Mouse (Mus musculus): ENCODE data around the gene Zfp667.
"Not testable (repeated sequence)": the region's sequence is repeated elsewhere in the genome, so short reads cannot be mapped to it uniquely, and the experiment has no call there.

Zfp667 gene

DNA sequence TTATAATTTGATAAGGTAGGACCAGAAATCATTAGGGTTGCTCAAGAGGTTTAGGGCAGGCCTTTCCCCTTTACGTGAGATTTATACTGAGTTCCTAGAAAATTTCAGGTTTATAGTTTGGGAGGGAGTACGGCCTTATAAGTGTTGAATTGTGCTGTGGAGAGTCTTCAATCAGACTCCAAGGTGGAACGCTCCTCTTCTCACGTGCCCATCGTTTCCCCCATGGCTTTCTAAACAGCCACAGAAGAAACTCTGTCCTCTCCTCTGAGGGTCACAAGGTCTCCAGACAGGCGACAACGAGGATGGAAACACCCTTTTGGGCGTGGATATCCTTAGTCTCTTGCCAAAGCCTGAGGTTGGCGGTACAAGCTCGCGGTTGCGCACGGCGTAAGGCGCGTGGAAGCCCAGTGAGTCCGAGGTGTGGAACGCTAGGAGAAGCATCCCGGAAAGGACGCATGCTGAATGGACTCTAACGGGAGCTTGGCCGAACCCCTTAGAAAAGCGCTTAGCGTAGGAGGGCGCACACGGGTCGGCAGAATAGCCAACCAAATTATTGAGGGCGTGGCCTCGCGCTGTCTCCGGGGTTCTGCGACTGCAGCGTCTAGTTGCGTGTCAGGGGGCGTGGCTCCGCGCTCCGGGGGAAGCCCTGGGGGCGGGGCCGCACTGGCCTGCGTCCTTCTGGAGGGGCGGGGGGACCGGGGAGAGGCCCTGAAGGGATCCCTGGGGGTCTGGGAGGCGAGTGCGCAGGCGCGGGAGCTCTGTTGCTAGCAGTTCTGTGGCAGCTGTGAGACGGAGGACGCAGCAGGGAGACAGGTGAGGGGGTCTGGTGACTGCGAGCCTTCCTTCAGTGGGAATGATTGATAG, at the start of gene Zfp667:
TSS of gene Zfp667 (plus strand) at position 738 of the 864 bp plus-strand sequence.
- peak; percentile 98 for DNase-seq (ENCODE audit: low spot score)

DNA sequence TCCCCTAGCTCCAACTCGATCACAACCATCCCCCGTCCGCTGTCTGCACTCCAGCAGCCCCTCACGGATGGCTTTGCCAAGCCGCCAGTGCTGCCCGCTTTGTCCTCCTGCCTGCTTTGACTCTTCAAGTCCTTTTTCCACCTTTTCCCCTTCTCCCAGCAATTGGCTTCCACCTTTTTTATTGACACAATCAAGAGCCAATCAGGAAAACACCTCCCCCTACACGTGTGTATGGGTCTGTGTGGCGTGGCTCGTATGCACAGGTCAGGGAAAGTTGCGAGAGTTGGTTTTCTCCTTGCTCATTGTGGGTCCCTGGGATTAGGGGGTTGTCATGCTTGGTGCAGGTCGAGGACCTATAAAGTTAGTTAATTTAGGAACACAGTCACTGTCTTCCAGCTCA, 46.6 kb upstream of the Zfp667 start:
- no peak for DNase-seq (ENCODE audit: low spot score)

DNA sequence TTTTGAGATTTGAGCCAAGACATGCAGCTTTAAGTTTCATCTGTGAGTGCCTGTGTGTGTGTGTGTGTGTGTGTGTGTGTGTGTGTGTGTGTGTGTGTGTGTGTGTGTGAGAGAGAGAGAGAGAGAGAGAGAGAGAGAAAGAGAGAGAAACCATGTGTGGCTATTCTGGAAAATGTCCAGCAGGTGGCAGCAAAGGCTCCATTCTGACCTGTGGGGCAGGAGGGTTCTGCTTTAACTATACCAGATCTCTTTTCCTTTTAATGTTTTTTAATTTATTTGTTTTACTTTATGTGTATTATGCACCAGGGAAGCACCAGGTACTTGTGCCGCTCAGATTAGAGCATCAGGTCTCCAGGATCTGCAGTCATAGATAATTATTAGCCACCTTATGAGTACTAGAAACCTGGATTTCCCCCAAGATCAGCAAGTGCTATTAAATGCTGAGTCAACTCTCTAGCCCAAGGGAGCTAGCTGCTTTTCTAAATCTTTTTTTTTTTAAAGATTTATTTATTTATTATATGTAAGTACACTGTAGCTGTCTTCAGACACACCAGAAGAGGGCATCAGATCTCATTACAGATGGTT, 45.4 kb upstream of the Zfp667 start:
- peak; percentile 66 for DNase-seq (ENCODE audit: low spot score)

DNA sequence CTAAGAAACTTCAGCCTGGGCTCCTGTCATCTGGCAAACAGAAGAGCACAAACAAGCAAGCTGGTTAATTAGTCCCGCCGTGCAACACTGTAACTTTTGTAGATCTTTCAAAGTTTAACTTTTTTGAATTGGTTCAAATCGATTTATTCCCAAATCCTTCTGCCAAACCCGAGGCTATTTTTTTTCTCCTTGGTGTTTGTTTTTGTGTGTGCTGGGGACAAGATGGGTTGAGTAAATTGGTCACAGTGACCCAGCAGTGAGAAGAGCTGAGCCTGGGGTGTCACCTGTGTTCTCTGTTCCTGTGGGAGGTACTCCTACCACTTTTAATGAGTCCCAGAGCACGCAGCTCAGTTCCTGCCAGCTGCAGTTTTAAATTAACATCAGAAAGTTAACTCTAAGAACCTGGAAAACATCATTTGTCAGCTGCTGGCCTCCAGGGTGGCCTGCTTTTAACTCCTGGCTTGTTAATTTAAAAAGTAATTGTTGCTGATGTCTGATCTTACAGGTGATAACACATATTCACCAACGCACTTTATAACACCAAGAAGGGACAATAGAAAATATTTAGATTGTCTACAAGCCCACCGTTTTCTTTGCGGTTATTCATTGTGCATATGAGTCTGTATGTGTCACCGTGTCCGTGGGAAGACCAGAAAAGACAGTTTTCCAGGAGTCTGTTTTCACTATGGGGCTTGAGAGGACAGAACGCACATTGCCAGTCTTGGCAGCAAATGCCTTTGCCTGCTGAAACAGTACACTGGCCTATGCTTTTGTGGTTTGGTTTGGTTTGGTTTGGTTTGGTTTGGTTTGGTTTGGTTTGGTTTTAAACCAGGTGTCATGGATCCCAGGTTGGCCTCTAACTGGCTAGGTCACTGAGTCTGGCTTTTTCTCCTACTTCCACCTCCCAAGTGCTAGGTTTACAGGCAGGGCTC, 41.8 kb upstream of the Zfp667 start:
- no peak for DNase-seq (ENCODE audit: low spot score)

DNA sequence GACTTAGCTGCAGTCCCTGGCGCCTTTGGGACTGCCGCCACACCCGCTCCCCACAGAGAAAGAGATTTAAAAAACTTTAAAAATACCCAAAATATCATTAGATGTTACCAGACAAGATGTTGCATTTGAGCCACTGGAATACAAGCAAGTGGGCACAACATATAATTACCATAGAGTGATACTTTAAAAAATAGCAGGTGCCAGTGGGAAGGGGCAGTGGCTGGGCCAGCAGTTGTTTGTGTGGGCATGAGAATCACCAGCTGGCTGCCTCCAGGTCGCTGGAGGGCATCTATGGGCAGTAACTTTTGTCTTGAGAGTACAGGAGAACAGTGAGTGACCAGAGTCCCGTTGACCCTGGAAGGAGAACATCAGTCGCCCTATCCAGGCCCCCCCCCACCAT, 34.0 kb upstream of the Zfp667 start, which contains the start of gene Epp13:
TSS of gene Epp13 (plus strand) at position 301 of the 400 bp plus-strand sequence.
- DNase-seq (ENCODE audit: low spot score), result no peak

DNA sequence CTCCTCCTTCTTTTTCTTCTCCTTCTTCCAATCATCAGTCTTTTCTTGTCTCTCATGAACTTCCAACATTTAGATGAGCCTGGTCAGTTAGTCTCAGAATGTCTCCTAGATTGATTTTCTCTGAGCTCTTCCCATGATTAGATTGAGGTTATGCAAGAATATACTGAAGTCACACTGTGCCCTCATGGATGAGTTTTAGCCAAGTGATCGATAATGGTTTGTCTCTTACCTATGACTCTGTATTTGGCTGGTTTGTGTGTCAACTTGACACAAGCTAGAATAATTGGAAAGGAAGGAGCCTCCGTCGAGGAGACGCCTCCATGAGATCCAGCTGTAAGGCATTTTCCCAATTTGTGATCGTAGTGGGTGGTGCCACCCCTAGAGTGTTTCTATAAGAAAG, 31.9 kb upstream of the Zfp667 start:
- DNase-seq (ENCODE audit: low spot score), result no peak

DNA sequence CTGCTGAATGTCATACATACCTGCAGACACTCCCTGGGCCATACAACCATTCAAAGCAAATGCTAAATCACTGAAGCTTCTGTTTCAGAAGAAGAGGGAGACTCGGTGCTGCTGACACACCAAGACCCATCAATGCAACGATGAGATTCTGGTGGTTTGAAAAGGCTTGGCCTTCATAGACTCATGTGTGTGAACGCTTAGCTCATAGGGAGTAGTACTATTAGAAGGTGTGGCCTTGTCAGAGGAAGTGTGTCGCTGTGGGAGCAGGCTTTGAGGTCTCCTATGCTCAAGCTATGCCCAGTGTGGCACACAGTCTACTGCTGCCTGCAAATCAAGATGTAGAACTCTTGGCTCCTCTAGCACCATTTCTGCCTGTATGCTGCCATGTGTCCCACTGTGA, 29.0 kb upstream of the Zfp667 start:
- no peak for DNase-seq (ENCODE audit: low spot score)

DNA sequence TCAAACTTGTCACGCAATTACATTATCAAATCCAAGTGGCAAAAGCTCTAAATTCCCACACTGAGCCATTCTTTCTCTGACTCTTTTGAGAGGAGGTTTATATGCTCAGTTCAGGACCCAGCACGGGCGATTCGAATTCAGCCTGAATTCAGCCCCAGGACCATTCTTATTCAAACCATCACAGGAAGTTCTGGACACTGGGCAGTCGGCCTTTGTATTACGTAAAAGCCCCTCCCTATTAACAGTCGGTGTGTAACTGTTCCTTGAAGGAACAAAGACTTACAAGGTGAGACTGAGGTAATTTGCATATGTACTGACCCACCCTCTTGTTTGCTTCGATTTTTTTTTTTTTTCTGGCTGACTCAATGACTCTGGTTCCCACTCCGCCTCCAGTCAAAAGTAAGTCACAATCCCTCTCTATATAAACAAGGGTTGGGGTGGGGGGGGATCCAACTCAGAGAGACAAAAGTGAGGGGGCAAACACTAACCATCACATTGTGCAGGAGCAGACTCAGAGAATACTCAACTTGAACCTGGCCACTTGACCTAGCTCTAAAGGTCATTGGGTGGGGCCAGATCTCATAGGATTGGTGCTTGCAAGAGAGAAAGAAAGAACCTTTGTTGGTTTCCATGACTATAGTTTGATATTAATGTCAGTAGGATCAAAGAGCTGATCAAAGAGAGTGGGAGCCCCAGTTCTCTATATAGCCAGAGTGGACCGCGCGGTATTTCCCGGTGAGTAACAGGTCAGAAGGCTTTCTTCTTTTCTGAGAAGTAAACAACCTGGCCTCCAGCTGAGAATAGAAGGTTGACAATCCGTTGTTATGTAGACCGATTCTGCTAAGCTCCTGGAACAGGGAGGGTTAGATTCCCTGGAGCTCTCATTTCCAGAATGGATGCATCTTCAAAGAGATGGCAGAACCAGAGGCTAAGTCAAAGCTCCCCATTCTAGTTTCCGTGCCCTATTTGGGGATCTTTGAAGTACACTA, 27.9 kb upstream of the Zfp667 start:
- DNase-seq (ENCODE audit: low spot score), result no peak

DNA sequence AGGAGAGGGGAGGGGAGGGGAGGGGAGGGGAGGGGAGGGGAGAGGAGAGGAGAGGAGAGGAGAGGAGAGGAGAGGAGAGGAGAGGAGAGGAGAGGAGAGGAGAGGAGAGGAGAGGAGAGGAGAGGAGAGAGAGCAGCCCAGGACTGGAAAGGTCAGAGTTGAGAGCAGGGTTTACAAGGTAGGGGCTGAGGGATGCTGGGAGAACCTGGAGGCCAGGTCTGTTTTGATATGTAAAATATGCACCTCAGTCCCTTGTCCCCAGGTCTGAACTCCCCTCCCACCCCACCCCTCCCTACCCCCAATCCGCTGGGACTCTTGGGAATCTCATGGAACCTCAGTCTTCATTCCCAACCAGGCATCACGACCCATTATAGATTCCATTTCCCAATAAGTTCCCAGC, 26.4 kb upstream of the Zfp667 start:
- not testable (repeated sequence) for DNase-seq (ENCODE audit: low spot score)

DNA sequence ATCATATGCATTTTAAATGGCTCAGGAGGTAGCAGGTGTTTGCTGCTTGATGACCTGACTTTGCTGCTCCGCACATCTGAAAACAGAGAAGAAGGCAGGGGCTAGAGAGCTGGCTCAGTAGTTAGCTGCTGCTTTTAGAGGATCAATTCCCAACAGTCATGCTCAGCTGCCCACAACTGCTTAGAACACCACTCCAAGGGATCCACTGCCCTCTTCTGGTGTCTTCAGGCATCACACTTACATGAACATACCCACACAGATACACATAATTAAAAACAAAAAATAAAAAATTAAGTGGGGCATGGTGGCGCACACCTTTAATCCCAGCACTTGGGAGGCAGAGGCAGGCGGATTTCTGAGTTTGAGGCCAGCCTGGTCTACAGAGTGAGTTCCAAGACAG, 24.3 kb upstream of the Zfp667 start:
- no peak for DNase-seq (ENCODE audit: low spot score)

DNA sequence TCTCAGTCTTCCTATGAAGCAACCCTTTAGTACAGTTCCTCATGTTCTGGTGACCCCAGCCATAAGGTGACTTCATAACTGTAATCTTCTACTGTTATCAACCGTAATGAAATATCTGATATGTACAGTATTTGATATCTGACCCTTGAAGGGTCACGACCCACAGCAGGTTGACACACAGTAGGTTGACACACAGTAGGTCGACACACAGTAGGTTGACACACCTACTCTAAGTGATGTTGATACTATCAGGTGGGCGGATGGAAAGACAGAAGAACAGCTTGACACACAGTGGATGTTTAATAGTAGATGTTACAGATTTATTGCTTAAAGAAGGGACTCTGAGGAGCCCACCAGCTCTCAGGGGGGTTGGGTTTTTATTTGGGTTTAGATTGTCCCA, 23.4 kb upstream of the Zfp667 start:
- DNase-seq (ENCODE audit: low spot score), result no peak

DNA sequence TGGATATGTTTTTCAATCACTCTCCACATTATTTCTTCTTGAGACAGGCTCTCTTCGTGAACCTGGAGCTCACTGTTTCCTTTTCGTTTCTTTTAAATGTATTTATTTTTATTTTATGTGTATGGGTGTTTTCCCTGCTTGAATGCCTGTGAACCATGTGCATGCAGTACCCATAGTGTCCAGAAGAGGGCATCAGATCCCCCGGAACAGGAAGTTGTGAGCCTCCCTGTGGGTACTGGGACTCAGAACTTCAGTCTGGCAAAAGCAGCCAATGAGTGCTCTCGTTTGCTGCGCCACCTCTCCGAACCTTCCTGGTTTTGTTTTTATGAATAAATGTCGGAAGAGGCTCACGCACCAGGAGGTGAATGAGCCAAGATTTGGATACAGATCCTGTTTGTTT, 20.7 kb upstream of the Zfp667 start:
- peak; percentile 35 for DNase-seq (ENCODE audit: low spot score)

DNA sequence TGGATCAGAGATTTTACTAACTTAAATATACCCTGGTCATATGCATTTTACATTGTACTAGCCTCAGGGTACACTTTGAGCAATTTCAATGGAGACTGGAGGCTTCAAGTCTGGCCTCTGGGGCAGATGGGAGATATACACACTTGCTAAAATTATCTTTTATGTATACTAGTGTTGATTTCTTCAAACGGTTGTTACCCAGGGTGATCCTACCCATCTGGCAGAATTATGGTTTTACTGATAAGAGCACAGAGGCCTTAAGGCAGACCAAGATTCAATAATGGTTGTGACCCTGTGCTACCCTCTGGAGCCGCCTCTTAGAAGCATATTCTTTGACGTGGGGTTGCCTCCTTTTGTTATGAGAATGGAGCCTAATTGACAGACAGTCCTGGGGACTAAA, 8.5 kb upstream of the Zfp667 start:
- no peak for DNase-seq (ENCODE audit: low spot score)

DNA sequence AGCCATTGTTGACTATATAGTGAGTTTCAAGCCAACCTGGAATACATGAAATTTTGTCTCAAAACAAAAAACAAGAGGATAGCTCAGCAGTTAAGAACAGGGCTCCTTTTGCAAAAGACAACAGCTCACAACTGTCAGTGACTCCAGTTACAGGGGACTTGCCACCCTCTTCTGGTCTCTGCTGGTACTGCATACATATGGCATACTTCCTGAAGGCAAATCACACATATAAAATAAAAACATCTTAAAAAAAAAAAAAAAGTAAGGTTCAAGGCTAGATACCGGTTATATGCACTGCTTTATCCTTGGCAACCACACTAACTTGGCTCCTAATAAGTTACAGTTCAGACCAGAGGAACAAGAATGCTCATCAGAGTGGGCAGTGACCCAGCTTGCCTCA, 3.6 kb upstream of the Zfp667 start:
- peak; percentile 86 for DNase-seq (ENCODE audit: low spot score)

DNA sequence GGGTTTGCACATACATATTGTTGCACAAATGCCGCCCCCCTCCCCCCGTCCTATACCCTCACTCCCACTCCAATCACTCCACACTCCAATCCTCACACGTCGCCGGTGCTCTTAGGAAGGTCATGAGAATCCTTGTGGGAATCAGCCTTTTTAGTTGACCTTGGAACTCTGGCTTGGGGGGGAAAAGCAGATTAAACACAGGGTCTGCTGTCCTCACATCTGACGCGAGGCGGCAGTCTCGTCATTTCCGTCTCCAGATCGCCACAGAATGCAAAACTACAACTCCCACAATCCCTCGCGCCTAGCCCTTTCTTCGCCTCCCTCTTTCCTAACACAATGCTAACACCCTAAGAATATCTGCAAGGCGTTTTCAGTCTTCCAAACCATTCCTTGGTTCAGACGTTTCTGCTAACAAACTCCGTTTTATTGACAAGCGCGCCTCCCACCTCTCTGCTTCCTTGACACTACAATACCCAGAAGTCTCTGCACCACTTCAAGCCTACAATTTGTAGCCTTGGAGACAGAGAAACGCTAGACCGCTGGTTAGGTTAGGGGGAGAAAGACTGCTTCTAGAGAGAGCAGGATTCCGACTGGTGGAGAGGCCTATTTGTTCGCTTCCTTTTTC, 2.8 kb upstream of the Zfp667 start:
- peak; percentile 94 for DNase-seq (ENCODE audit: low spot score)

DNA sequence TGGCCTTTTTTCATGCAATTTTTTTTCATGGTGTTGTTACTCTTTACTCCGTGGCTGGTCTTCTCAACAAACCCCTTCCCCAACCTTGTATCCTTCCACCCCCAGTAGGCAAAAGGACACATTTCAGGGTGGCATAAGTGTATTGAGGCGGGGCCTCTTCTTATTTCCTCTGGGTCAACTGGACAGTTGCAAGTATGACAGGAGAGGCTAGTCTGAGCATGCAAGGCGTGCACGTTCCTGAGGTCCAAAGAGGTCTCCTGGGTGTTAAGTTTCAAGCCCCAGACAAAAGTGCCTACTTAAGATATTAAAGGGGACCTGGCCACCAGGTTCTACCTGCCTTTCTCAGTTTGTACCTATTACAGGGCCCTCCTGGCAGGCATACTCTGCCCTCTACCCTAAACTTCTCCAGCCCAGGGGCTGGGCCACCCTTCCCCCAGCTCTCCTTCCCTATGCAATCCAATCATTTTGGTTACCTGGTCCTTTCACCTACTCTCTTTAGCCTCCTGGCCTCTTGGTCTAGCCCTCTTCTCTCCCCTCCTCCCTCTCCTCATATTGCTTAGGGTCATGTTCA, 1.9 kb upstream of the Zfp667 start:
- no peak for DNase-seq (ENCODE audit: low spot score)

DNA sequence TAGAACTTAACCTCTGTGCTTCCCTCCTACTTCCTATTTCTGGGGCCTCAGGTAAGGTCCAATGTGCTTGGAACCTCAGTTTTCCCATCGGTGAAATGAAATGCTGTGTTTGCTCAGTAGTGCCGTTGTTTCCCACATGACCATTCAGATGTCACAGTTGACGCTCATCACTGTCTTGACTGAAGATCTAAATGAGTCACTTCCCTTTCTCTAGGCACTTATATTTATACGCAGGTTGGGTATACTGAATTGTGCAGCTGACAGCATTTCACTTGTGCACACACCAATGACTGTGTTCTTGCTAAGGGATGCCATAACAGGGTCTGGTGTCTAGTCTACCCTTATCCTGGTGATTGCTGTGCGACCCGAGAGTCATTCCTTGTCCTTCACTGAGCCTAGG, 1.0 kb upstream of the Zfp667 start:
- DNase-seq (ENCODE audit: low spot score), result no peak

DNA sequence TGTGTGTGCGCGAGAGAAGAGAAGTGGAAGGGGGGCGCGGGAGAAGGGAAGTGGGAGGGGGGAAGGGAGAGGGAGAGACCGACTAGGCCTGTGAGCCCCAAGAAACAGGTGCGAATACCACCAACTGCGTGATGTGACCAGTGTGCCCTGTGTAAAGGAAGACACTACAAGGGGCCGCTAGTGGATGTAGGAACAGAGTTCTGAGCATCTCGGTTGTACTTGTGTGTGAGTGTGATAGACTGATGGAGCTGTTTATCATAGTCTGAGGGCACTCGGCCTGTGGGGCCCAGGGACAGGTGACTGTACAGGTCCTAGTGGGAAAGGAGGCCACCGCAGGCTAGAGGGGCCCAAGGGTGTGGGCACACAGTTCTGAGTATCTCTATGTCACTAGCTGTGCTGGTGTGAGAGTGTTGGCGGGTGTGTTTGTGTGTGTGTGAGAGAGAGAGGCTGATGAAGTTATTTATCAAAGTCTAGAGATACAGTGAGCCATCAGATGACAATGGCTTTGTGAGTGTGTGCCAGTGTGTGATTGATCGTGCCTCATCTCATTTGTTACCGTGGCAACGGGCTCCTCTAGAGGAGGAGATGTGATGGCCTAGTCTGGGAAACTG, 647 bp downstream of the Zfp667 start:
- peak; percentile 65 for DNase-seq (ENCODE audit: low spot score)

DNA sequence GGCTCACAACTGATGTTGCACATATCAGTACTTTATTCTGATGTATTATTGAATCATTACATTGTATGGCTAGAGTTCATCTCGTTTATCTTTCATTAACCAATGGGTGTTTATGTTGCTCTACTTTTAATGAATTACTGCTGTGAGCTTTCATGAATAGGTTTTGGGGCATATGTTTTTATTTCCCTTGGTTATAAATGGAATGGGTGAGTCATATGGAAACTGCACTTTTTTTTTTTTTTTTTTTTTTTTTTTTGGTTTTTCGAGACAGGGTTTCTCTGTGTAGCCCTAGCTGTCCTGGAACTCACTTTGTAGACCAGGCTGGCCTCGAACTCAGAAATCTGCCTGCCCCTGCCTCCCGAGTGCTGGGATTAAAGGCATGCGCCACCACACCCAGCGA, 4.7 kb downstream of the Zfp667 start:
- DNase-seq (ENCODE audit: low spot score), result not testable (repeated sequence)

DNA sequence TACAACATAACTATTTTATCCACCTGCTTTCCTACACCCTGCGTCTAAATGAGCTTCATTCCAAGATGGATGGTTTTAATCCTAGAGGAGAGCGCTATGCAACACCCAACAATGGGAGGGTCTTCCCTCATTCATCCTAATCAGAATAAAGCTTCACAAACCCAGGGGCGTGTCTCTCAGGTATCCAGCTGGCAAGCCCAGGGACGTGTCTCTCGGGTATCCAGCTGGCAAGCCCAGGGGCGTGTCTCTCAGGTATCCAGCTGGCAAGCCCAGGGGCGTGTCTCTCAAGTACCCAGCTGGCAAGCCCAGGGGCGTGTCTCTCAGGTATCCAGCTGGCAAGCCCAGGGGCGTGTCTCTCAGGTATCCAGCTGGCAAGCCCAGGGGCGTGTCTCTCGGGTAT, 14.4 kb downstream of the Zfp667 start:
- DNase-seq (ENCODE audit: low spot score), result not testable (repeated sequence)
